Mouse (Mus musculus): ENCODE measurements around the gene Ms4a4d.
"Not testable (repeated sequence)": the region's sequence is repeated elsewhere in the genome, so short reads cannot be mapped to it uniquely, and the experiment has no call there.

The Ms4a4d gene

GRCm38 (mm10) chr19:11536593-11536992 is at the start of gene Ms4a4d:
Ms4a4d (plus strand) TSS chr19:11536801.
- no peak for DNase-seq

- DNase-seq, result no peak
Measured at GRCm38 (mm10) chr19:11491406-11492189, 45.0 kb upstream of the Ms4a4d start.

- no peak for DNase-seq
Measured at GRCm38 (mm10) chr19:11492671-11493070, 43.9 kb upstream of the Ms4a4d start.

GRCm38 (mm10) chr19:11494519-11494918 is 42.1 kb upstream of the Ms4a4d start:
- DNase-seq, result no peak

GRCm38 (mm10) chr19:11496361-11496760 is 40.2 kb upstream of the Ms4a4d start:
- DNase-seq, result no peak

GRCm38 (mm10) chr19:11497300-11497699 is 39.3 kb upstream of the Ms4a4d start:
- DNase-seq, result not testable (repeated sequence)

GRCm38 (mm10) chr19:11500796-11501195 is 35.8 kb upstream of the Ms4a4d start:
- DNase-seq, result no peak

GRCm38 (mm10) chr19:11501326-11501725 is 35.3 kb upstream of the Ms4a4d start:
- no peak for DNase-seq

- DNase-seq, result no peak
Measured at GRCm38 (mm10) chr19:11504857-11505256, 31.7 kb upstream of the Ms4a4d start.

- no peak for DNase-seq
Measured at GRCm38 (mm10) chr19:11513458-11513857, 23.1 kb upstream of the Ms4a4d start.

GRCm38 (mm10) chr19:11516246-11516645 is 20.4 kb upstream of the Ms4a4d start, which contains the start of gene Ms4a6b:
Ms4a6b (plus strand) TSS chr19:11516512.
- DNase-seq, result no peak

GRCm38 (mm10) chr19:11516845-11517244 is 19.8 kb upstream of the Ms4a4d start:
- DNase-seq, result no peak

GRCm38 (mm10) chr19:11517373-11517772 is 19.2 kb upstream of the Ms4a4d start:
- DNase-seq, result peak in 1 of 2 experiments; percentile 2

GRCm38 (mm10) chr19:11518356-11518755 is 18.2 kb upstream of the Ms4a4d start:
- not testable (repeated sequence) for DNase-seq

- DNase-seq, result no peak
Measured at GRCm38 (mm10) chr19:11520146-11520545, 16.5 kb upstream of the Ms4a4d start.

GRCm38 (mm10) chr19:11533421-11533820 is 3.2 kb upstream of the Ms4a4d start:
- no peak for DNase-seq

GRCm38 (mm10) chr19:11533888-11534445 is 2.6 kb upstream of the Ms4a4d start:
- no peak for DNase-seq

GRCm38 (mm10) chr19:11537336-11537735 is 735 bp downstream of the Ms4a4d start:
- no peak for DNase-seq

GRCm38 (mm10) chr19:11540166-11540821 is 3.7 kb downstream of the Ms4a4d start:
- not testable (repeated sequence) for DNase-seq

GRCm38 (mm10) chr19:11544383-11544782 is 7.8 kb downstream of the Ms4a4d start:
- DNase-seq, result not testable (repeated sequence)

GRCm38 (mm10) chr19:11547911-11548310 is 11.3 kb downstream of the Ms4a4d start:
- no peak for DNase-seq

GRCm38 (mm10) chr19:11554726-11555125 is 18.1 kb downstream of the Ms4a4d start:
- no peak for DNase-seq

- DNase-seq, result not testable (repeated sequence)
Measured at GRCm38 (mm10) chr19:11559560-11559959, 23.0 kb downstream of the Ms4a4d start.

- peak in 1 of 2 experiments; percentile 1 for DNase-seq
Measured at GRCm38 (mm10) chr19:11574965-11575364, 38.4 kb downstream of the Ms4a4d start.

All from kidney, postnatal 36 days (tissue).